Mouse (Mus musculus): ENCODE measurements around the gene Tmem175. TPM values are rescaled to one million over a fixed set of nuclear protein-coding genes. Genes with fewer than 3 reads are reported as not detected.

The Tmem175 gene
- polyA plus RNA-seq, 1 experiment from 2014 or later = 16.0 TPM

- H3K4me1 ChIP-seq = peaks cover 20% of the 10 kb centered on the region
- no peak for DNase-seq (ENCODE audit: low spot score)
- peaks cover 60% of the 10 kb centered on the region for H3K36me3 ChIP-seq (replicated peaks)
- H3K9me3 ChIP-seq = no peaks in the 10 kb centered on the region
- H3K4me3 ChIP-seq = no peak overlapping the region
- H3K27me3 ChIP-seq (replicated peaks; ENCODE audit: low read depth, poor library complexity, severe bottlenecking) = no peaks in the 10 kb centered on the region
- WGBS = 85% methylated on average over 5 of the region's 5 CpGs
- H3K27ac ChIP-seq (replicated peaks) = no peak overlapping the region
These were observed 27.8 kb downstream of the Tmem175 start for GRCm38 (mm10) chr5:108657406-108657805.

GRCm38 (mm10) chr5:108658611-108659010 is 29.0 kb downstream of the Tmem175 start:
- WGBS = 79% methylated on average over 1 of the region's 1 CpGs

GRCm38 (mm10) chr5:108659698-108660631 is 30.4 kb downstream of the Tmem175 start, which contains the start of gene Idua:
TSS of gene Idua (plus strand) at chr5:108660331.
- Histone ChIP-seq H3K27ac (replicated peaks) (peak within 1 kb of the TSS; percentile 86), H3K4me3 (peak within 1 kb of the TSS; percentile 81), H3K4me1 (peaks cover 20% of the 10 kb centered on the region), H3K27me3 (replicated peaks; ENCODE audit: low read depth, poor library complexity, severe bottlenecking) (peaks cover 6% of the 10 kb centered on the region; the same call in 1 of the 2 replicates), H3K36me3 (replicated peaks) (peaks cover 35% of the 10 kb centered on the region), H3K9me3 (no peaks in the 10 kb centered on the region)
- peak; percentile 16 for DNase-seq (ENCODE audit: low spot score)
- WGBS = 11% methylated on average over 24 of the region's 24 CpGs

More at GRCm38 (mm10) chr5:108658611-108659010, 29.0 kb downstream of the Tmem175 start:
- peaks cover 20% of the 10 kb centered on the region for H3K4me1 ChIP-seq
- H3K36me3 ChIP-seq (replicated peaks) = peaks cover 48% of the 10 kb centered on the region
- no peak overlapping the region for H3K27ac ChIP-seq (replicated peaks)
- peaks cover 6% of the 10 kb centered on the region; the same call in 1 of the 2 replicates for H3K27me3 ChIP-seq (replicated peaks; ENCODE audit: low read depth, poor library complexity, severe bottlenecking)
- no peak for DNase-seq (ENCODE audit: low spot score)
- H3K9me3 ChIP-seq = no peaks in the 10 kb centered on the region
- no peak overlapping the region for H3K4me3 ChIP-seq

GRCm38 (mm10) chr5:108660632-108661268 is 31.2 kb downstream of the Tmem175 start:
- H3K27me3 ChIP-seq (replicated peaks; ENCODE audit: low read depth, poor library complexity, severe bottlenecking) = peaks cover 6% of the 10 kb centered on the region; the same call in 1 of the 2 replicates
- peak; percentile 92 for DNase-seq (ENCODE audit: low spot score)
- H3K27ac ChIP-seq (replicated peaks) = peak overlapping the region; percentile 86
- H3K9me3 ChIP-seq = no peaks in the 10 kb centered on the region
- WGBS = 14% methylated on average over 36 of the region's 36 CpGs
- peak overlapping the region; percentile 81 for H3K4me3 ChIP-seq
- H3K36me3 ChIP-seq (replicated peaks) = peaks cover 27% of the 10 kb centered on the region
- H3K4me1 ChIP-seq = peaks cover 20% of the 10 kb centered on the region

- H3K9me3 ChIP-seq = no peaks in the 10 kb centered on the region
- DNase-seq (ENCODE audit: low spot score) = no peak
- peaks cover 9% of the 10 kb centered on the region; the same call in 1 of the 2 replicates for H3K36me3 ChIP-seq (replicated peaks)
- no peak overlapping the region for H3K27ac ChIP-seq (replicated peaks)
- H3K27me3 ChIP-seq (replicated peaks; ENCODE audit: low read depth, poor library complexity, severe bottlenecking) = peaks cover 6% of the 10 kb centered on the region; the same call in 1 of the 2 replicates
- H3K4me3 ChIP-seq = no peak overlapping the region
- 86% methylated on average over 4 of the region's 4 CpGs for WGBS
- peaks cover 20% of the 10 kb centered on the region for H3K4me1 ChIP-seq
These were observed 33.2 kb downstream of the Tmem175 start for GRCm38 (mm10) chr5:108662772-108663171.

- DNase-seq (ENCODE audit: low spot score) = no peak
- H3K27ac ChIP-seq (replicated peaks) = no peak overlapping the region
- no peaks in the 10 kb centered on the region for H3K9me3 ChIP-seq
- WGBS = 47% methylated on average over 3 of the region's 3 CpGs
- H3K36me3 ChIP-seq (replicated peaks) = no peaks in the 10 kb centered on the region
- peaks cover 22% of the 10 kb centered on the region for H3K4me1 ChIP-seq
- peaks cover 6% of the 10 kb centered on the region; the same call in 1 of the 2 replicates for H3K27me3 ChIP-seq (replicated peaks; ENCODE audit: low read depth, poor library complexity, severe bottlenecking)
- no peak overlapping the region for H3K4me3 ChIP-seq
These were observed 35.5 kb downstream of the Tmem175 start for GRCm38 (mm10) chr5:108665066-108665465.

- WGBS = 74% methylated on average over 2 of the region's 2 CpGs
- no peak for DNase-seq (ENCODE audit: low spot score)
- Histone ChIP-seq H3K4me1 (peaks cover 20% of the 10 kb centered on the region), H3K27ac (replicated peaks) (no peak overlapping the region), H3K4me3 (no peak overlapping the region), H3K9me3 (no peaks in the 10 kb centered on the region), H3K27me3 (replicated peaks; ENCODE audit: low read depth, poor library complexity, severe bottlenecking) (peaks cover 6% of the 10 kb centered on the region; the same call in 1 of the 2 replicates), H3K36me3 (replicated peaks) (peaks cover 14% of the 10 kb centered on the region)
These were observed 37.8 kb downstream of the Tmem175 start for GRCm38 (mm10) chr5:108667370-108667769.

GRCm38 (mm10) chr5:108668387-108668932 is 38.9 kb downstream of the Tmem175 start:
- Histone ChIP-seq H3K27ac (replicated peaks) (peak overlapping the region; percentile 93), H3K36me3 (replicated peaks) (peaks cover 25% of the 10 kb centered on the region), H3K4me3 (peak overlapping the region; percentile 70), H3K9me3 (no peaks in the 10 kb centered on the region), H3K27me3 (replicated peaks; ENCODE audit: low read depth, poor library complexity, severe bottlenecking) (no peaks in the 10 kb centered on the region), H3K4me1 (peaks cover 20% of the 10 kb centered on the region)
- 20% methylated on average over 3 of the region's 3 CpGs for WGBS
- DNase-seq (ENCODE audit: low spot score) = no peak

GRCm38 (mm10) chr5:108668977-108669936 is 39.7 kb downstream of the Tmem175 start, which contains the start of gene Dgkq:
TSS of gene Dgkq (minus strand) at chr5:108669672.
- WGBS = 7% methylated on average over 43 of the region's 43 CpGs
- no peaks in the 10 kb centered on the region for H3K9me3 ChIP-seq
- H3K27ac ChIP-seq (replicated peaks) = peak within 1 kb of the TSS; percentile 93
- peaks cover 29% of the 10 kb centered on the region for H3K36me3 ChIP-seq (replicated peaks)
- H3K4me3 ChIP-seq = peak within 1 kb of the TSS; percentile 70
- DNase-seq (ENCODE audit: low spot score) = peak; percentile 87
- no peaks in the 10 kb centered on the region for H3K27me3 ChIP-seq (replicated peaks; ENCODE audit: low read depth, poor library complexity, severe bottlenecking)
- peaks cover 20% of the 10 kb centered on the region for H3K4me1 ChIP-seq

- Histone ChIP-seq H3K4me1 (peaks cover 20% of the 10 kb centered on the region), H3K36me3 (replicated peaks) (peaks cover 29% of the 10 kb centered on the region), H3K4me3 (peak overlapping the region; percentile 70), H3K27ac (replicated peaks) (no peak overlapping the region; the same call in 1 of the 2 replicates), H3K27me3 (replicated peaks; ENCODE audit: low read depth, poor library complexity, severe bottlenecking) (no peaks in the 10 kb centered on the region), H3K9me3 (no peaks in the 10 kb centered on the region)
- WGBS = 83% methylated on average over 9 of the region's 9 CpGs
- no peak for DNase-seq (ENCODE audit: low spot score)
These were observed 40.4 kb downstream of the Tmem175 start for GRCm38 (mm10) chr5:108669986-108670385.

GRCm38 (mm10) chr5:108670785-108671184 is 41.2 kb downstream of the Tmem175 start:
- DNase-seq (ENCODE audit: low spot score) = peak; percentile 41
- Histone ChIP-seq H3K27ac (replicated peaks) (no peak overlapping the region), H3K4me3 (no peak overlapping the region), H3K9me3 (no peaks in the 10 kb centered on the region), H3K27me3 (replicated peaks; ENCODE audit: low read depth, poor library complexity, severe bottlenecking) (no peaks in the 10 kb centered on the region), H3K4me1 (peaks cover 20% of the 10 kb centered on the region), H3K36me3 (replicated peaks) (peaks cover 29% of the 10 kb centered on the region)
